Mouse (Mus musculus) small intestine, adult 2 months (tissue): ENCODE measurements around the gene Slc43a3.
A peak's percentile ranks its signal among the peaks of the same experiment; 100 is the strongest.

Experiments used
- CTCF ChIP-seq: fragments of 200-500 bp; IDR thresholded peaks from 2 replicates; pipeline ENCODE4 v1.5.1; 2012; ENCODE audit warnings: low read depth, mild to moderate bottlenecking, control low read depth, inconsistent platforms, low read length, moderate library complexity, mixed read lengths; ENCODE audit not compliant: insufficient replicate concordance, insufficient read length; ENCODE audit errors: extremely low read depth
- POLR2A ChIP-seq: fragments of 200-500 bp; IDR thresholded peaks from 2 replicates; pipeline ENCODE4 v1.6.1; 2012; ENCODE audit warnings: low read depth, mild to moderate bottlenecking, control low read depth, inconsistent platforms, low read length, moderate library complexity

GRCm38 (mm10) chr2:84956274-84956673 is 19.9 kb downstream of the Slc43a3 start:
- TF ChIP-seq CTCF (peak; percentile 98), POLR2A (no peak)
